In genomic region chr10:20490775-20491174, GRCm38 (mm10) we compare ENCODE assay signal across 12 mouse cellular contexts.
A peak's percentile ranks its signal among the peaks of the same experiment; 100 is the strongest.
DNase-seq lines count a peak whose midpoint lies in the region; TF ChIP-seq lines count a peak whose summit lies in the region.
"Had no signal": no experiment of that assay in that cellular context is flagged by ENCODE, and none has a peak within 500 bp of the region (broad histone marks: within the 10 kb centered on the region; RNA-seq: fewer than 3 reads in every experiment).

No protein-coding gene starts in this region.

- no peaks in the 10 kb centered on the region for H3K36me3 ChIP-seq in MEL (ENCODE audit: control insufficient read depth in 1 of 2, insufficient read depth in 2 of 2, low read length in 2 of 2)
- H3K36me3 ChIP-seq: embryonic facial prominence, embryonic 15.5 days; hindbrain, embryonic 13.5 days had no signal

- H3K9me3 ChIP-seq in MEL (replicated peaks; ENCODE audit: insufficient read depth, low read length): no peaks in the 10 kb centered on the region
- H3K9me3 ChIP-seq: embryonic facial prominence, embryonic 15.5 days; hindbrain, embryonic 13.5 days had no signal

- no peaks in the 10 kb centered on the region for H3K4me1 ChIP-seq in MEL (ENCODE audit: control insufficient read depth in 1 of 2, insufficient read depth in 2 of 2, low read length in 2 of 2)

- intact Hi-C loops in left cerebral cortex, postnatal 4 days (cut with DNase I): no loop called here

- TF ChIP-seq EP300 in MEL (IDR thresholded peaks at IDR 0.05; ENCODE audit: low read depth in 1 of 2, low read length in 2 of 2): no peak

- H3K27me3 ChIP-seq in MEL (ENCODE audit: control insufficient read depth in 1 of 2, insufficient read depth in 2 of 2, low read length in 2 of 2): peaks cover 2 to 6% of the 10 kb centered on the region in 2 experiments; a peak in 2 of 4 replicates
- H3K27me3 ChIP-seq: embryonic facial prominence, embryonic 15.5 days; hindbrain, embryonic 13.5 days had no signal

- H3K27ac ChIP-seq in MEL (ENCODE audit: control insufficient read depth, low read depth, low read length): no peak overlapping the region
- H3K27ac ChIP-seq: embryonic facial prominence, embryonic 15.5 days; hindbrain, embryonic 13.5 days had no signal

- no peak for TF ChIP-seq POLR2A in MEL (IDR thresholded peaks at IDR 0.05; ENCODE audit: control insufficient read depth in 1 of 2, insufficient read depth in 1 of 2, low read depth in 1 of 2, low read length in 2 of 2, poor library complexity in 1 of 2)

- DNase-seq in embryo, embryonic 10 days (ENCODE audit: low spot score): peak; percentile 31
- no peak for DNase-seq in embryo, embryonic 9.5 days (ENCODE audit: extremely low spot score)
- peak; percentile 10 for DNase-seq in left cerebral cortex, adult 11 months (ENCODE audit: low spot score)
- DNase-seq in left cerebral cortex, postnatal 4 days: no peak
- peak; percentile 6 for DNase-seq in MEL (ENCODE audit: low read depth, low spot score)
- peak; percentile 25 for DNase-seq in retina, postnatal 1 day
- no peak for DNase-seq in spleen, adult 18-20 months
- no peak for DNase-seq in testis, postnatal 14 days (ENCODE audit: low spot score)
- DNase-seq: adrenal gland, postnatal 14 days; cerebellum, adult 8-10 months had no signal

- TF ChIP-seq CTCF in MEL (IDR thresholded peaks at IDR 0.05 in 2 of 3, conservative IDR thresholded peaks at IDR 0.05 in 1 of 3; ENCODE audit: control insufficient read depth in 1 of 3, insufficient read depth in 1 of 3, low read depth in 2 of 3, low read length in 3 of 3, poor library complexity in 1 of 3, severe bottlenecking in 1 of 3): peak in 1 of 3 experiments; percentile 16; a peak in 1 of 6 replicates

- TF ChIP-seq RAD21 in MEL (IDR thresholded peaks at IDR 0.05; ENCODE audit: low read depth, low read length): no peak

- H3K9ac ChIP-seq in MEL (ENCODE audit: control insufficient read depth, low read depth, low read length, poor library complexity, severe bottlenecking): no peak overlapping the region
- H3K9ac ChIP-seq: embryonic facial prominence, embryonic 15.5 days; hindbrain, embryonic 13.5 days had no signal

- H3K4me3 ChIP-seq in MEL (ENCODE audit: control insufficient read depth in 1 of 2, insufficient read depth in 1 of 2, low read depth in 2 of 2, low read length in 2 of 2): no peak overlapping the region
- H3K4me3 ChIP-seq: embryonic facial prominence, embryonic 15.5 days; hindbrain, embryonic 13.5 days had no signal

- no peaks in the 10 kb centered on the region for H3K79me2 ChIP-seq in MEL (ENCODE audit: control insufficient read depth, insufficient read depth, low read length, poor library complexity)

TF ChIP-seq in MEL, 35 proteins besides CTCF, POLR2A, EP300 and RAD21:
- TF ChIP-seq MXI1 (IDR thresholded peaks at IDR 0.05; ENCODE audit: low read depth, low read length): no peak
- TF ChIP-seq HCFC1 (IDR thresholded peaks at IDR 0.05; ENCODE audit: low read depth, low read length): no peak
- TF ChIP-seq USF2 (IDR thresholded peaks at IDR 0.05; ENCODE audit: borderline replicate concordance in 1 of 2, insufficient read depth in 1 of 2, low read depth in 1 of 2, low read length in 2 of 2): no peak
- TF ChIP-seq RCOR1 (IDR thresholded peaks at IDR 0.05; ENCODE audit: low read depth, low read length): no peak
- TF ChIP-seq CHD1 (IDR thresholded peaks at IDR 0.05; ENCODE audit: low read depth, low read length): no peak
- TF ChIP-seq MAX (IDR thresholded peaks at IDR 0.05; ENCODE audit: low read length): no peak
- TF ChIP-seq SMC3 (IDR thresholded peaks at IDR 0.05; ENCODE audit: low read depth, low read length): peak; percentile 29; the same call in 1 of the 2 replicates
- no peak for TF ChIP-seq E2F4 (IDR thresholded peaks at IDR 0.05; ENCODE audit: borderline replicate concordance, low read depth, low read length)
TF ChIP-seq in MEL: peak in this region for 1.

Comparison
In these comparisons a context has a peak if more than half of its experiments do, and no peak if none do; other contexts are left out.
1. DNase-seq: peak in embryo, embryonic 10 days (single experiment), left cerebral cortex, adult 11 months (single experiment), MEL (single experiment) and retina, postnatal 1 day (single experiment); none in embryo, embryonic 9.5 days (single experiment), left cerebral cortex, postnatal 4 days (single experiment), spleen, adult 18-20 months (0 of 2) and testis, postnatal 14 days (single experiment).